Mouse (Mus musculus) forebrain, embryonic 13.5 days (tissue): ENCODE results near the gene Zbtb7a. TPM values are rescaled to one million over a fixed set of nuclear protein-coding genes. Genes with fewer than 3 reads are reported as not detected.
"Not testable (repeated sequence)": the region's sequence is repeated elsewhere in the genome, so short reads cannot be mapped to it uniquely, and the experiment has no call there.

ENCODE experiments used
- ATAC-seq: fragments of 200-750 bp; cut with Nextera tagmentation; 2 replicates; pipeline ENCODE4 v1.8.0; 2017
- H3K27ac ChIP-seq: fragments of 300-500 bp; sonication (generic); 2 replicates; pipeline ENCODE4 v1.5.1; 2015; ENCODE audit warnings: inconsistent platforms, mild to moderate bottlenecking, moderate library complexity
- H3K27me3 ChIP-seq: fragments of 300-500 bp; sonication (generic); 2 replicates; pipeline ENCODE4 v1.6.1; 2015; ENCODE audit warnings: mild to moderate bottlenecking, inconsistent platforms
- H3K36me3 ChIP-seq: fragments of 300-500 bp; sonication (generic); 2 replicates; pipeline ENCODE4 v1.6.1; 2015; ENCODE audit warnings: mild to moderate bottlenecking, inconsistent platforms; ENCODE audit not compliant: poor library complexity, severe bottlenecking
- H3K4me1 ChIP-seq: fragments of 300-500 bp; sonication (generic); 2 replicates; pipeline ENCODE4 v1.6.1; 2015; ENCODE audit warnings: inconsistent platforms
- H3K4me2 ChIP-seq: fragments of 300-500 bp; sonication (generic); 2 replicates; pipeline ENCODE4 v1.6.1; 2015; ENCODE audit warnings: inconsistent platforms, mild to moderate bottlenecking, moderate library complexity
- H3K4me3 ChIP-seq: fragments of 300-500 bp; sonication (generic); 2 replicates; pipeline ENCODE4 v1.5.1; 2015; ENCODE audit warnings: mild to moderate bottlenecking, inconsistent platforms
- H3K9ac ChIP-seq: fragments of 300-500 bp; sonication (generic); 2 replicates; pipeline ENCODE4 v1.6.1; 2015; ENCODE audit warnings: mild to moderate bottlenecking, inconsistent platforms
- H3K9me3 ChIP-seq: fragments of 300-500 bp; sonication (generic); replicated peaks from 2 replicates; pipeline ENCODE4 v1.6.1; 2016; ENCODE audit warnings: inconsistent platforms
- WGBS: fragments of 180-500 bp; shearing (Covaris S2); methylation state at CpG from one replicate; pipeline ENCODE4 v1.1.7; 2015; 5-methylcytosine and 5-hydroxymethylcytosine counted together
- polyA plus RNA-seq: library from polyadenylated mRNA; unstranded; fragments of >200 nt; fragmentation: Nextera tagmentation; extraction: Ambion mirVana; gene quantifications from 2 replicates; pipeline ENCODE4 v1.2.1, GENCODE M21; 2015

The Zbtb7a gene
- polyA plus RNA-seq, 1 experiment from 2014 or later = 10.4 TPM

DNA sequence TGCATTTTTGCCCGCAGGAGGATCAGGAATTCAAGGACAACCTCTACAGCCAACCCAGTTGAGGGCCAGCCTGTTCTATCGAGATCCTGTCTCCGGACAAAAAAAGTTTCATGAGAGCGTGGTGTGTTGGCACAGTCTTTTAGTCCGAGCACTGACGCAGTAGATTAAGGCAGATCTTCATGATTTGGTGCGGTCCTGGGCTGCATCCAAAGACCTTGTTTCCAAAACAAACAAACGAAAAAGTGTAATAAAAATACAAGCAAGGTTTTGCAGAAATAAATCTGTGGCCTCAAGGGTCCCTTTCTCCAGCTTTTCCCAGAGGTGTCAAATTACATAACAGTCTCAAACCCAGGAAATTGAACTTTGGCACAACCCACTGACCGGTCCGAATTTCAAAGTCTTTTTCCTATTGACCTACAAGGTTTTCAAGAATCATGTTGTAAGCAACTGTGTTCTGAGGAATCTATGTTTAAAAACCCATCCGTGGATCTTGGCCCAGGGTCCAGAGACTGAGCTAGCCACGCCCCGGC is 41.0 kb downstream of the Zbtb7a start:
- WGBS = 7% methylated on average over 13 of the region's 13 CpGs
- peaks cover 52% of the 10 kb centered on the region for H3K4me1 ChIP-seq

DNA sequence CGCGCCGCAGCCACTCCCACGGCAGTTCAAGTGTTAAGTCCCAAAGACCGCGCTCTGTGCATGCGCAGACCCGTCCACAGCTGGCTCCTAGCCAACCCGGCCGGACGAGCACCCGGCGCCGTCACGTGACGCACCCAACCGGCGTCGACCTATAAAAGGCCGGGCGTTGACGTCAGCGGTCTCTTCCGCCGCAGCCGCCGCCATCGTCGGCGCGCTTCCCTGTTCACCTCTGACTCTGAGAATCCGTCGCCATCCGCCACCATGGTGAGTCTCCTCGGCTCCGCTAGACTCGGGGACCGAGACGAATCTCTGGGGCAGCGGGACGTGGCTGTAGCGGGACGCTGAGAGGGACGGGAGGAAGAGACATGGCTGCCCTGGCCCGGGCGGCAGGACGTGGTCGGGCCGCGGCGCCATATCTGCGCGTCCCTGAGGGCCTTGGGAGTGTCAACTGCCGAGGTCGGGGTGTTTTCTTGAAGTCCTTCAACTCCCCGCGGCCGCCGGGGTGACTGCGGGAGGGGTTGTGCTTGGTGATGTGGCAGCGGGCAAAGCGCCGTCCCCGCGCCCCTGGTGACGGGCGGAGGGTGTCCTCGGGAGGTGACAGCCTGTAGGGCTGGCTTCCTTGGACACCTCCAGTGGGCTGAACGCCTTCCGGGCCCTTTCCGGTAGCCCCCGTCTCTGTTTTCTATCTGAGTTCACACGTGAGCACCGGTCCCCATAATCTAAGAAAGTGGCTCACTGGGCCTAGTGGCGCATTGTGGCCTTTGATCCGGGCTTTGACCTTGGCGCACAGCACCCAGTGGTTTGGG is 41.6 kb downstream of the Zbtb7a start, which contains the start of gene Eef2:
Eef2 (plus strand) TSS at position 166 of the 806 bp plus-strand sequence.
- H3K9me3 ChIP-seq = no peaks in the 10 kb centered on the region
- no peaks in the 10 kb centered on the region for H3K27me3 ChIP-seq
- peaks cover 59% of the 10 kb centered on the region for H3K4me1 ChIP-seq
- peak within 1 kb of the TSS; percentile 98 for H3K4me2 ChIP-seq
- peak; percentile 74 for ATAC-seq
- peak within 1 kb of the TSS; percentile 93 for H3K27ac ChIP-seq
- peak within 1 kb of the TSS; percentile 100 for H3K9ac ChIP-seq
- H3K4me3 ChIP-seq = peak within 1 kb of the TSS; percentile 99
- 0% methylated on average over 76 of the region's 77 CpGs for WGBS
- H3K36me3 ChIP-seq = peaks cover 44% of the 10 kb centered on the region

More for the DNA sequence above, 41.0 kb downstream of the Zbtb7a start:
- H3K27me3 ChIP-seq = no peaks in the 10 kb centered on the region
- no peak overlapping the region for H3K9ac ChIP-seq
- no peaks in the 10 kb centered on the region for H3K9me3 ChIP-seq
- H3K27ac ChIP-seq = peak overlapping the region; percentile 93
- ATAC-seq = peak; percentile 6; the same call in 1 of the 2 replicates
- peak overlapping the region; percentile 99 for H3K4me3 ChIP-seq
- peak overlapping the region; percentile 98 for H3K4me2 ChIP-seq
- peaks cover 37% of the 10 kb centered on the region for H3K36me3 ChIP-seq

GRCm38 (mm10) chr10:81177491-81177925 is 42.5 kb downstream of the Zbtb7a start:
- Histone ChIP-seq H3K4me1 (peaks cover 67% of the 10 kb centered on the region), H3K36me3 (peaks cover 53% of the 10 kb centered on the region), H3K4me3 (peak overlapping the region; percentile 99), H3K9me3 (no peaks in the 10 kb centered on the region), H3K9ac (peak overlapping the region; percentile 100), H3K4me2 (peak overlapping the region; percentile 98), H3K27me3 (no peaks in the 10 kb centered on the region), H3K27ac (peak overlapping the region; percentile 88; the same call in 1 of the 2 replicates)
- WGBS = 15% methylated on average over 16 of the region's 16 CpGs
- no peak for ATAC-seq

DNA sequence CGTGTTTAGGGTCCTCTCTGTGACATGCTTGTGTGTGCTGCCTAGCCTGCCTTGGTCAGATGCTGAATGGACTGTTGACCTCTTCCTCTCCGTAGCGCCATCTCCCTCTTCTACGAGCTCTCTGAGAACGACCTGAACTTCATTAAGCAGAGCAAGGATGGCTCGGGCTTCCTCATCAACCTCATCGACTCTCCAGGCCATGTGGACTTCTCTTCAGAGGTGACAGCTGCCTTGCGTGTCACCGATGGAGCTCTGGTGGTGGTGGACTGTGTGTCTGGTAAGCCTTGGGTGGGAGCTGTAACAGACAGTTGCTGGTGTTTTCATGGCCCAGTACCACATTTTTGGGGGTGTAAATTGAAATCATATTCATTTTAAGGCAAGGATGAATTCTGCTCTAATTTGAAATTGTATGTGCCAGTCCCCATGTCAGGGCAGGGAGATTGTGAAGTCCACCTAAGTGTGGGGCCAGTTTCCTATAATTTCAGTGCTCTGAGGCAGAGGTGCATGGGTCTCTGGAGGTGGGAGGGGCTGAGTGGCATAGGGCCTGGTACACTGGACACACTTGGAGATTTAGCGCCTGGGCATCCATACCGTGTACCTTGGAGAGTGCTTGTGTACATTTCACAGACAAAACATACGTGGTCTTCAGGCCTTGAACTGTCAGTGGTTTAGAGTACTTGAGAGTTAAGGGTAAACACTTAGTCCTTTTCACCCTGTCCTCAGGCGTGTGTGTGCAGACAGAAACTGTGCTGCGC is 43.1 kb downstream of the Zbtb7a start:
- Histone ChIP-seq H3K9me3 (no peaks in the 10 kb centered on the region), H3K4me2 (peak overlapping the region; percentile 98), H3K36me3 (peaks cover 53% of the 10 kb centered on the region), H3K4me3 (peak overlapping the region; percentile 99), H3K27ac (0 out of 2 replicates have a peak overlapping the region, but pooled peaks have one; percentile 88), H3K27me3 (no peaks in the 10 kb centered on the region), H3K4me1 (peaks cover 67% of the 10 kb centered on the region), H3K9ac (peak overlapping the region; percentile 100)
- 72% methylated on average over 14 of the region's 14 CpGs for WGBS
- no peak for ATAC-seq

- Histone ChIP-seq H3K4me3 (no peak overlapping the region; the same call in 1 of the 2 replicates), H3K36me3 (peaks cover 53% of the 10 kb centered on the region), H3K27ac (no peak overlapping the region), H3K4me1 (peaks cover 65% of the 10 kb centered on the region), H3K4me2 (peak overlapping the region; percentile 98; the same call in 1 of the 2 replicates), H3K27me3 (no peaks in the 10 kb centered on the region), H3K9me3 (no peaks in the 10 kb centered on the region), H3K9ac (peak overlapping the region; percentile 17; the same call in 1 of the 2 replicates)
- ATAC-seq = no peak
- WGBS = 93% methylated on average over 11 of the region's 11 CpGs
Measured at GRCm38 (mm10) chr10:81178927-81179326, 43.9 kb downstream of the Zbtb7a start.

- Histone ChIP-seq H3K9ac (no peak overlapping the region; the same call in 1 of the 2 replicates), H3K9me3 (no peaks in the 10 kb centered on the region), H3K27me3 (no peaks in the 10 kb centered on the region), H3K27ac (no peak overlapping the region), H3K4me3 (no peak overlapping the region), H3K4me1 (peaks cover 63% of the 10 kb centered on the region), H3K36me3 (peaks cover 60% of the 10 kb centered on the region), H3K4me2 (no peak overlapping the region)
- no peak for ATAC-seq
- WGBS = 90% methylated on average over 32 of the region's 32 CpGs
Measured at GRCm38 (mm10) chr10:81179451-81180342, 44.7 kb downstream of the Zbtb7a start.

DNA sequence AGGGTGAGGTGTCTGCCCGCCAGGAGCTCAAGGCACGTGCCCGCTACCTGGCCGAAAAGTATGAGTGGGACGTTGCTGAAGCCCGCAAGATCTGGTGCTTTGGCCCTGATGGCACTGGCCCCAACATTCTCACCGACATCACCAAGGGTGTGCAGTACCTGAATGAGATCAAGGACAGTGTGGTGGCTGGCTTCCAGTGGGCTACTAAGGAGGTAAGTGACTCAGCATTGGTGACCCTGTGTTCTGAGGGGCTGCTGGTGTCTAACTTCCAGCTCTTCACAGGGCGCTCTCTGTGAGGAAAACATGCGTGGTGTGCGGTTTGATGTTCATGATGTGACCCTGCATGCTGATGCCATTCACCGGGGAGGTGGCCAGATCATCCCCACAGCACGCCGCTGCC is 45.9 kb downstream of the Zbtb7a start:
- H3K4me1 ChIP-seq = peaks cover 56% of the 10 kb centered on the region
- 92% methylated on average over 13 of the region's 13 CpGs for WGBS
- ATAC-seq = no peak

GRCm38 (mm10) chr10:81181860-81182259 is 46.8 kb downstream of the Zbtb7a start:
- peak overlapping the region; percentile 48 for H3K27ac ChIP-seq
- peaks cover 55% of the 10 kb centered on the region for H3K4me1 ChIP-seq
- peaks cover 76% of the 10 kb centered on the region for H3K36me3 ChIP-seq
- H3K9me3 ChIP-seq, H3K9ac ChIP-seq, H3K27me3 ChIP-seq, H3K4me3 ChIP-seq, H3K4me2 ChIP-seq, ATAC-seq: not testable (repeated sequence)
- 80% methylated on average over 12 of the region's 12 CpGs for WGBS

More for the DNA sequence above, 45.9 kb downstream of the Zbtb7a start:
- H3K27me3 ChIP-seq = no peaks in the 10 kb centered on the region
- H3K9ac ChIP-seq = no peak overlapping the region
- H3K4me2 ChIP-seq = no peak overlapping the region
- no peak overlapping the region for H3K4me3 ChIP-seq
- H3K27ac ChIP-seq = no peak overlapping the region
- H3K36me3 ChIP-seq = peaks cover 70% of the 10 kb centered on the region
- H3K9me3 ChIP-seq = no peaks in the 10 kb centered on the region

DNA sequence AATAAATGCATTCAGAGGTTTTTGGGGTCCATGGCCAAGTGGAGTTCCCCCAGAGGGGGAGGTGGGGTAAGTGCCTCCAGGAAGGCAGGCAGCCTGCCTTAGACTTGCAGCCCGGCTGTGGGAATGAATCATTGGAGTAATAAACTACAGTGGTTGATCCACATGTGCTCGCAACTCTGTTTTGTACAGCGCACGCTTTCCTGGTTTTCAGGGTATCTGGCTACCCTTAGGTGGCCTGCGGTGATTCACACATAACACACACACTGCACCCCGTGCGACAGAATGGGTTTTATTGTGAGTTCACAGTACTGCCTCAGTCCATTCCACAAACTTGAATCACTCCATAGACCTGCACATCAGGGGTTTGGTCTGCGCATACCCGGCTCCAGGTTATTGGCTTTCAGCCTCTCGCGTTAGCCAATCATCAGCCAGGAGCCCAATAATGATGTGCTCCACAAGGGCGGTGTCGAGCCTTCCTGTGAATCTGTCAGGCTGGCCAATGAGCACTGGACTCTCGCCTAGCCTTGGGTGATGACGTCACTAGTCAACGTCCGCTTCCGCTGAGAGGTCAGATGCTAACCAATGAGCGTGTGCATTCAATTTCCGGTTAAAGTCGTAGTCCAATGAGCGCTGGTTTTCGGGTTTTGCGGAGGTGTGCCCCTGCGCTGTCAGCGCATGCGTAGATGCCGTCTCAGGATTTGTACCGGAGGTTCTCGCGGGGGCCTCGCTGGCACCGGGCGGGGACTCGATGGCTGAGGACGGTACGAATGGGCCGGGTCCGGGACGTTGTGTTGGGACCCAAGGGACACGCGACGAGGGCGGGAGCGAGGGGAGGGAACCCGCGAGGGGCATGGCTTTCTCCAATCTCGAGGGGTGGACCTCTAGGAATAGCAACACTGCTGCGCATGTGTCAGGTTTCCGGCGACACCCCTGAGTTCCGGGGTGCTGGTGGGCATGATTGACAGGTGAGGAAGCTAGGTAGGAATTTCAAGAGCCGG is 47.6 kb downstream of the Zbtb7a start, which contains the start of gene Dapk3:
Dapk3 (plus strand) TSS at position 670 of the 998 bp plus-strand sequence.
- 4% methylated on average over 52 of the region's 53 CpGs for WGBS
- Histone ChIP-seq H3K27me3 (no peaks in the 10 kb centered on the region), H3K4me2 (peak within 1 kb of the TSS; percentile 68), H3K9me3 (no peaks in the 10 kb centered on the region), H3K4me1 (peaks cover 50% of the 10 kb centered on the region), H3K9ac (peak within 1 kb of the TSS; percentile 64), H3K4me3 (peak within 1 kb of the TSS; percentile 58), H3K36me3 (peaks cover 80% of the 10 kb centered on the region), H3K27ac (peak within 1 kb of the TSS; percentile 85)
- ATAC-seq = peak; percentile 93

- 89% methylated on average over 5 of the region's 5 CpGs for WGBS
- H3K36me3 ChIP-seq = peaks cover 72% of the 10 kb centered on the region
Measured at GRCm38 (mm10) chr10:81183805-81184204, 48.8 kb downstream of the Zbtb7a start, which contains the start of gene 4930442H23Rik. TSS of gene 4930442H23Rik (minus strand) at chr10:81183849.

More at GRCm38 (mm10) chr10:81183805-81184204, 48.8 kb downstream of the Zbtb7a start, which contains the start of gene 4930442H23Rik:
- H3K27ac ChIP-seq = peak within 1 kb of the TSS; percentile 85
- no peaks in the 10 kb centered on the region for H3K27me3 ChIP-seq
- peak within 1 kb of the TSS; percentile 68 for H3K4me2 ChIP-seq
- H3K4me3 ChIP-seq = peak within 1 kb of the TSS; percentile 58
- no peak for ATAC-seq
- peak within 1 kb of the TSS; percentile 64 for H3K9ac ChIP-seq
- H3K4me1 ChIP-seq = peaks cover 39% of the 10 kb centered on the region
- H3K9me3 ChIP-seq = no peaks in the 10 kb centered on the region
